Mouse (Mus musculus) T-cell, adult 2 months (primary cell): ENCODE data around the gene Dok3.
"Not testable (repeated sequence)": the region's sequence is repeated elsewhere in the genome, so short reads cannot be mapped to it uniquely, and the experiment has no call there.

Experiments used
- DNase-seq: peaks from one replicate; pipeline ENCODE4 v3.0.0; 2022; ENCODE audit warnings: low spot score

Dok3 gene

GRCm38 (mm10) chr13:55529198-55529915, at the start of gene Dok3:
Gene Dok3, minus strand, starts transcription at chr13:55529296.
- DNase-seq, result no peak

DNA sequence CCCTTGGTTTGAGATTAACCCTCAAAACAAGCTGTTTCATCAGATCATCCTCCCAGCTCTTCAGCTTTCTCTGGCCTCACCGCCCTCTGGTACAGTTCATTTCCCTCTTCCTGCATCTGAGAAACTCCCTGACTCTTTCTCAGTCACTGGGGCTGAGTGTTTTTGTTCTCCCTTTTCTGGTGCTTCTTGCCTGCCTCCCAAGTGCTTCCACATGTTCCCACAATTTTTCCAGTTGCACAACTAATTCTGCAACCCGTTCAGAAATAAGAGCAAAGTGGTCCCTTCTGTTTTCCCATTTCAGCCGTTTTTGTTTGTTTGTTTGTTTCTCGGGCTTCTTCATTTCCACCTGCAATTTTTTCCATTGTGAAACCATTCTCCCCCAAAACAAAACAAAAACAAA, 49.0 kb upstream of the Dok3 start:
- DNase-seq, result no peak

- not testable (repeated sequence) for DNase-seq
Measured at GRCm38 (mm10) chr13:55576872-55577271, 47.8 kb upstream of the Dok3 start.

- DNase-seq, result no peak
Measured at GRCm38 (mm10) chr13:55575932-55576331, 46.8 kb upstream of the Dok3 start.

DNA sequence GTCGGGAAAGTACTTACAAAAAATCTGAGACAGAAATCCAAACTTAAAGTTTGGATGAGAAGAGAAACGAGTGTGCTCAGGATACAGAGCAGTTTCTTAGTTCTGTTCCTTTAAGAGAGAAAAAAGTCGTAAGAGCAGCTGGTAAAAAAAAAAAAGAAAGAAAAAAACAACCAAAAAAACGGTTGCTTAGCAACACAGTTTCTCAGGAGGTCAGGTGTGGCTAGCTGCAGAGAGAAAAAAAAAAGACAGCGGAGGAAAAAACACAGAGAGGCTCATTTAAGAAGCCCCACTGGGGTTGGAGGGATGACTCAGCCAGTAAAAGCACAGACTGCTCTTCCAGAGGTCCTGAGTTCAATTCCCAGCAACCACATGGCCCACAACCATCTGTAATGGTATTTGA, 45.2 kb upstream of the Dok3 start:
- DNase-seq, result no peak

GRCm38 (mm10) chr13:55573432-55573831, 44.3 kb upstream of the Dok3 start, which contains the start of gene Tmed9:
Gene Tmed9, plus strand, starts transcription at chr13:55573732.
- DNase-seq, result no peak

DNA sequence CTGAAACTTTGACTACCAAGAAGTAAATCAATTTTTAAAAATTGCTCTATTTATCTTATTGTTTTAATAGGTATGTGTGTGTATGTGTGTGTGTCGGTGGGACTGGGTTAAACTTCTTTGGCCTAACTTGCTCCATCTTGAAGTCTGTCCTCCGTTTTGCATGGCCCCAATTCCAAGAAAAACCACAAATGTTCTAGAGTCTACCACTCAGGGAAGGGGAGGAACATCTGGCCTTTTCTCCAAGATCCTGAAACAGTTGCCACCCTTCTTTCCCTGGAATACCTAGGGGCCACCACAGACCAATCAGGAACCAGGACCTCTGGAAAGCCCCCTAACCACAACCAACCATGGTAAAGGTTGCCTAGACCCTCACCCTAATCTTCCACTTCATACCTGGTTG, 42.9 kb upstream of the Dok3 start:
- DNase-seq, result no peak

- peak; percentile 92 for DNase-seq
Measured at GRCm38 (mm10) chr13:55571027-55571751, 42.1 kb upstream of the Dok3 start, which contains the start of gene Fam193b. Gene Fam193b, minus strand, starts transcription at chr13:55571120.

DNA sequence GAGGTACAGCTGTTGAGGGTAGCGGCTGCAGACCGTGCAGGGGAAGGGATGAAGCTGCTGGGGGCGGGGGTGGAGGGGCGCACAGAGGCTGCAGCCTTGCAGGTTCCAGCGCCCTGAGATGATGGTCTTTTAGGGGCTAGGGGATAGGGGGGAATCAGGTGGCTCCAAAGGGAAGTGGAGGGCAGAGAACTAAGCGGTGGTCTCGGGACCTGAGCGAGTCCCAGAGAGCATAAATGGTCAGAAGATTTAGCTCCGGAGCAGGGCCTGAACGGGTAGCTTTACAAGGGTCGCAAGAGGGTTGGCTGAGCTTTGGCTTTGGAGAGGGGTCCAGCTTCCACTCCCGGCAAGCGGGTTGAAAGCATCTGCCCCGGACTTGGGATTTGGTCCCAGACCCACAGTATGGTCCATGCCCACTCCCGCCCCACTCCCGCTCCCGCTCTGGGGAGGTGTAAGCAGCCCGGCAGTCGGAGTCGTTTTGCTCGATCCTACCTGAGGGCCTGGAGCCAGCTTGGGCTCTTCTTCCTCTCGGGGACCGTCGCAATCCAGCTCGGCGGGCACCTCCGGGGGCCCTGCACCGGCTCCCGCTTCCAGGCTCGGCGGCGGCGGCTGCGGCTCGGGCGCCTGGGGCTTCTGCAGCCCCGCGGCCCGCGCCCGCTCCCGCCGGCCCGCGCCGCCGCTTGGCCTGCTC, 41.3 kb upstream of the Dok3 start:
- no peak for DNase-seq

- no peak for DNase-seq
Measured at GRCm38 (mm10) chr13:55569726-55570285, 40.7 kb upstream of the Dok3 start.

DNA sequence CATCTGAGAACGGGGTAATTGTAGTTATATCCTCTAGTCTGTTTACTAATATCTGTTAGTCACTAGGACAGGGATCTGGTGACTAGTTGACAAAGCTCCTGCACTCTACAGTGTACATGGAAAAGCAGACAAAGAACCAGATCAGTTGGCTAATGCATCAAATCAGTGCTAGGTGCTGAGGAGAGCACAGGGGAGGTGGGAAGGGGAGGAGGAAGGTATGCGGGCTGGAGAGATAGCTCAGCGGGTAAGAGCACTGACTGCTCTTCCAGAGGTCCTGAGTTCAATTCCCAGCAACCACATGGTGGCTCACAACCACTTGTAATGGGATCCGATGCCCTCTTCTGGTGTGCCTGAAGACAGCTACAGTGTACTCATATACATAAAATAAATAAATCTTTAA, 39.4 kb upstream of the Dok3 start:
- DNase-seq, result not testable (repeated sequence)

- DNase-seq, result no peak
Measured at GRCm38 (mm10) chr13:55567949-55568348, 38.9 kb upstream of the Dok3 start.

DNA sequence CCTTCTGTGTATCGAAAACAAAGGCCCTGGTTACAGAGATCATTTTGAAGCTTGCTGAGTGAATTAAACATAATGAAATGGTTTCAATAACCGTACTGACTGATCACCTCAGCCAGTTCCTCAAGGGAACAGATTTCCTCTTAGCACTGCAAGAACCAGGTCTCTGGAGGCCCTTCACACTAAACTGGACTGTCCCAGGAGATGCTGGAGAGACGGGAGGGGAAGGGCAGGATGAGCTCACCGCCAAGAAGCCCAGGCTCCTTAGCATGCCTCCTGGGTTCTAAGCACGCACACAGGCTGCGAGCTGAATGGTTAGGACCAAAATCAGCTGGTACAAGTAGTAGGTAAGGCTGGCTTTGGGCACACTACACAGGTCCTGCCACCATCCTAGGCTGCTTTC, 37.9 kb upstream of the Dok3 start:
- DNase-seq, result no peak

GRCm38 (mm10) chr13:55563266-55563879, 34.3 kb upstream of the Dok3 start:
- DNase-seq, result no peak

- no peak for DNase-seq
Measured at GRCm38 (mm10) chr13:55557499-55557898, 28.4 kb upstream of the Dok3 start.

DNA sequence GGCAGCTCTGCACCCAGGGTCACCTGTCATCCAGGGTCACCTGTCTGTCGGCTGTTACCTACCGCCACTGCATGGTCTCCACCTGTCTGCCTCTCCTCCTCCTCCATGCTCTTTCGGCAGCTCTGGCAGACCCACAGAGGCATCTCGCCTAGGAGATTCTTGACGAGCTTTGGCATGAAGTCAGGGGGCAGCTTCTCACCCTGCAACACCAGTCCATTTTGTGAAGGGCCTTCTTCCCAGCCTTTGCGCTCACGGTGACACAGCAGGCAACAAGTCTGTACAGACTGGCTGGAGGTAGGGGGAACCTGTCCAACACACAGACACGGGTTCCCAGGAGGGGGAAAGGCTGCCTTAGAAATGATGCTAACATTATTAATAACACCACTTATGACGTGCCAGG, 26.8 kb upstream of the Dok3 start:
- no peak for DNase-seq

DNA sequence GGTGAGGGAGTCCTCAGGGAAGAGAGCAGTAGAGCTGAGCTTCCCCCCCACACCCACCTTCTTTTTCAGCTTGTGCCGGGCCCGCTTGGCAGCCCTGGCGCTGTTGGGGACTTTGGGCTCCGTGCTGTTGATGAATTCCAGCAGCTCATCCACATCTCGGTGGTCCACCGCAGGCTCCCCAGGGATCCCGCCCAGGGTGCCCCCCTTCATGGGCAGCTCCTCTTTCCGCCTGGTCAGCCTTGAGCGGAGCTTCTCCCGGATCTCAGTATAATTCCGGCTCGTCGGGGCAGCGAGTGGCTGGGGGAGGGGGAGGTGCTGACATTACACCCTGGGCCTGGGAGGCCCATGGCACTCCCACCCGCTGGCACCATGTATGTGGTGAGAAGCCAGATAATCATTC, 20.0 kb upstream of the Dok3 start:
- DNase-seq, result no peak

- DNase-seq, result no peak
Measured at GRCm38 (mm10) chr13:55548426-55548825, 19.3 kb upstream of the Dok3 start.

DNA sequence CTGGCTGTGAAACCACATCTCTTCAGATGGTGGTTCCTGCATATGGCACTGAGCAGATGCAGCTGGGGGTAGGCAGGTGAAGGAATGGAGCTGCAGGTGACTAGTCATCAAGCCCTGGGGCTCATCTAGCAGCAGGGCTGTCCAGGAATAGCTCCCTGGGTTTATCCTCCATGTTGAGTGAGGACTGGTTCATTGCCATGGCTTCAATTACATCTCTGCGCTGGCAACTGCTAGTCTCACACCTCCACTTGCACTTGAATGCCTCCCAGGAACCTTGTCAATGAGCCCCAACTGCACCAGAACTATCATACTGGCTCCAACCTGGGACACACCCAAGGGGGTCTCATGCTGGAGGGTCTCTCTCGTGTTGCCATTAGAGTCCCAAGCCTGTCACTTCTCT, 18.8 kb upstream of the Dok3 start:
- DNase-seq, result no peak

GRCm38 (mm10) chr13:55544792-55545191, 15.7 kb upstream of the Dok3 start:
- DNase-seq, result no peak

DNA sequence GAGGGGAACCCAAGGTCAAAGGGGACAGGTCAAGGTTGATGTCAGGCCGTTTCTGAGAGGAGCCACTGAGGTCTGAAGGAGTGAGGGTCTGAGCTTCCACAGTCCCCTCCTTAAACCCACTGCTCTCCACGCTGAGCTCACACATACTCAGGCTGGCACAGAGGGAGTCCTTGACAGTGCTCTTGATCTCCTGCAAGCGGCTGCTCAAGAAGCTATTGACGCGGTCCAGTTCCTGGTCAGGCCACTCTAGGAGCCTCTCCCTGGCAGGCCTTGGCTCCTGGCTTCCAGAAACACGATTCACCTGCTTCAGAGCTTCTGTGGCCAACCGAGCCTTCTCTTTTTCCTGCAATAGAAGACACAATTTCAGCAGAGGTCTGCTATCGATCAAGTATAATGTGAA, 14.4 kb upstream of the Dok3 start:
- DNase-seq, result no peak

DNA sequence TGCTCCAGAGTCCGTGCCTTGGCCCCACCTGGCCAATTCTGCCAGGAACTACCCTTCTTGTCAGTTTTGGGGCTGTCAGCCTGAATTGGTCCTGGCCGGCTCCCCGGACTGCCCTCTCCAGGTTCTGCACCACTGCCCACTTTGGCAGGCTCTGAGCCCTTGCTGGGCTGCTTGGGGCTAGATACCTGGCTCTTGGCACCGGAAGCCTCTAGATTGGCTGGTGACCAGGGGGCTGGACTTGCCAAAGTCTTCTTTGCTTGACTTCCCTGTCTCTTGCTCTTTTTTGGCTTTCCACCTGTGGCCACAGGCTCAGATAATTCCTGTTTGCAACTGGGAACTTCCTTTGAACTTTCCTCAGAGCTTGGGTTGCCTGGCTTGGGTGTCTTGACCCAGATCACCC, 13.8 kb upstream of the Dok3 start:
- no peak for DNase-seq
